Mouse (Mus musculus): ENCODE results near the gene Twf2.

DNA sequence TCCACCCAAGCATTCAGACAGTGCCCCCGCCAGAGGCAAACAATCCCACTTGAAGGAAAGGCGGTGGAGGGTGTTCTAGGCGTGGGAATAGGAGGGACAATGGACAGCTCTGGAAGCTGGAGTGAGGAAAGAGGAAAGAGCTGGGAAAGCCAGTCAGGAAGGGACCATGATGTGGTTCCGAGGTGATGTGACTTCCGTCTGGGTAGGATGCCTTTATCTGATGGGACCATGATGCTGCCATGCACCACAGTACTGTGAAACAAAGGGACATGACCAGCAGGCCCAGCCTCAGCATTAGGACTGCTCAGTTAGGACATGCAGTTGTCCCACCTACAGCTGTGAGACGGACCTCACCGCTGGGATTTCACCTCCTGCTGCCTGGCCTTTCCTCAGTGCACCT, 28.3 kb downstream of the Twf2 start:
- TF ChIP-seq POLR2A (IDR thresholded peaks at IDR 0.05; ENCODE audit: control insufficient read depth, low read depth, low read length) (no peak), CTCF (IDR thresholded peaks at IDR 0.05; ENCODE audit: control insufficient read depth, insufficient read depth, insufficient replicate concordance, low read depth, low read length) (no peak)
